Comparison of ENCODE assay signal across 16 mouse cellular contexts in genomic region chr11:11558662-11559061, GRCm38 (mm10).
DNase-seq lines count a peak whose midpoint lies in the region; TF ChIP-seq lines count a peak whose summit lies in the region.
"Had no signal": no experiment of that assay in that cellular context is flagged by ENCODE, and none has a peak within 500 bp of the region (broad histone marks: within the 10 kb centered on the region; RNA-seq: fewer than 3 reads in every experiment).

No protein-coding gene starts in this region.

- no peaks in the 10 kb centered on the region for H3K27me3 ChIP-seq in heart, embryonic 10.5 days (ENCODE audit: insufficient read depth, poor library complexity, severe bottlenecking)
- H3K27me3 ChIP-seq in testis, adult 2 months (ENCODE audit: control insufficient read depth, insufficient read depth, low read length): no peaks in the 10 kb centered on the region
- H3K27me3 ChIP-seq in splenic B cell, adult 2 months (ENCODE audit: control insufficient read depth, insufficient read depth, low read length, poor library complexity, severe bottlenecking): no peaks in the 10 kb centered on the region
- H3K27me3 ChIP-seq: hindbrain, embryonic 15.5 days; kidney, embryonic 15.5 days; liver, embryonic 12.5 days had no signal

- DNase-seq in heart, embryonic 10.5 days (ENCODE audit: low spot score): peak; percentile 50
- no peak for DNase-seq in heart, postnatal 10 days
- DNase-seq in testis, postnatal 14 days (ENCODE audit: low spot score): no peak
- peak; percentile 52 for DNase-seq in splenic B cell, adult 2 months (ENCODE audit: low read depth, low spot score)
- no peak for DNase-seq in urinary bladder, postnatal 14 days (ENCODE audit: low spot score)
- DNase-seq: adrenal gland, postnatal 10 days; cerebellum, adult 8-10 months; embryo, embryonic 11 days; gastrocnemius, postnatal 10 days; midbrain, embryonic 14.5 days; right cerebral cortex, adult 18-20 months had no signal

- H3K9me3 ChIP-seq in heart, embryonic 10.5 days: no peaks in the 10 kb centered on the region
- H3K9me3 ChIP-seq: hindbrain, embryonic 15.5 days; kidney, embryonic 15.5 days; liver, embryonic 12.5 days had no signal

- no peak for TF ChIP-seq POLR2A in testis, adult 2 months (IDR thresholded peaks at IDR 0.05; ENCODE audit: control insufficient read depth, low read depth, low read length)

- no peak for TF ChIP-seq CTCF in testis, adult 2 months (IDR thresholded peaks at IDR 0.05; ENCODE audit: control insufficient read depth, insufficient read depth, insufficient replicate concordance, low read depth, low read length)

- H3K27ac ChIP-seq in heart, embryonic 10.5 days: no peak overlapping the region
- H3K27ac ChIP-seq in testis, adult 2 months (ENCODE audit: control insufficient read depth, insufficient read depth, low read depth, low read length): no peak overlapping the region
- H3K27ac ChIP-seq in brown adipose tissue, adult 24 weeks (replicated peaks; ENCODE audit: low read depth, low read length): peak overlapping the region; percentile 47
- H3K27ac ChIP-seq: hindbrain, embryonic 15.5 days; kidney, embryonic 15.5 days; liver, embryonic 12.5 days had no signal

- no peak overlapping the region for H3K4me3 ChIP-seq in heart, embryonic 10.5 days
- peak overlapping the region; percentile 27 for H3K4me3 ChIP-seq in testis, adult 2 months (ENCODE audit: control insufficient read depth, low read depth, low read length)
- no peak overlapping the region for H3K4me3 ChIP-seq in brown adipose tissue, adult 24 weeks (ENCODE audit: insufficient read depth, low read depth, low read length)
- H3K4me3 ChIP-seq: hindbrain, embryonic 15.5 days; kidney, embryonic 15.5 days; liver, embryonic 12.5 days had no signal

- H3K36me3 ChIP-seq in heart, embryonic 10.5 days: no peaks in the 10 kb centered on the region
- no peaks in the 10 kb centered on the region for H3K36me3 ChIP-seq in testis, adult 2 months (ENCODE audit: control insufficient read depth, insufficient read depth, low read length)
- no peaks in the 10 kb centered on the region for H3K36me3 ChIP-seq in splenic B cell, adult 2 months (ENCODE audit: control insufficient read depth, insufficient read depth, low read length, poor library complexity, severe bottlenecking)
- H3K36me3 ChIP-seq: hindbrain, embryonic 15.5 days; kidney, embryonic 15.5 days; liver, embryonic 12.5 days had no signal

- H3K4me1 ChIP-seq in heart, embryonic 10.5 days: no peaks in the 10 kb centered on the region
- H3K4me1 ChIP-seq in testis, adult 2 months (ENCODE audit: control insufficient read depth, insufficient read depth, low read length): peaks cover 4% of the 10 kb centered on the region
- H3K4me1 ChIP-seq in brown adipose tissue, adult 24 weeks (ENCODE audit: control insufficient read depth, insufficient read depth, insufficient read length, low read length): no peaks in the 10 kb centered on the region
- H3K4me1 ChIP-seq: hindbrain, embryonic 15.5 days; kidney, embryonic 15.5 days had no signal

- intact Hi-C loops in heart, postnatal 10 days (cut with DNase I): loop anchor here (10.0 kb wide), 1 partner anchor 416 kb away; no protein-coding TSS in a partner anchor

- 69% methylated on average over 3 of the region's 3 CpGs for WGBS in heart, embryonic 10.5 days

Comparison
In these comparisons a context has a peak if more than half of its experiments do, and no peak if none do; other contexts are left out.
1. DNase-seq: peak in heart, embryonic 10.5 days (single experiment) and splenic B cell, adult 2 months (single experiment); none in heart, postnatal 10 days (0 of 2), testis, postnatal 14 days (single experiment) and urinary bladder, postnatal 14 days (single experiment).